Mouse (Mus musculus) thymus, adult 2 months (tissue): ENCODE results near the gene Usp12. TPM values are rescaled to one million over a fixed set of nuclear protein-coding genes. Genes with fewer than 3 reads are reported as not detected.

Experiments used
- DNase-seq: peaks from one replicate; pipeline ENCODE4 v3.0.0; 2021
- H3K27ac ChIP-seq: fragments of 200-500 bp; 2 replicates; pipeline ENCODE4 v1.5.1; 2012; ENCODE audit warnings: low read length, control low read depth; ENCODE audit not compliant: control insufficient read depth, insufficient read depth
- H3K27me3 ChIP-seq: fragments of 200-500 bp; 2 replicates; pipeline ENCODE4 v1.6.1; 2012; ENCODE audit warnings: mild to moderate bottlenecking, low read length, moderate library complexity, mixed read lengths; ENCODE audit not compliant: control insufficient read depth, insufficient read depth
- H3K36me3 ChIP-seq: fragments of 200-500 bp; 2 replicates; pipeline ENCODE4 v1.6.1; 2012; ENCODE audit warnings: mild to moderate bottlenecking, low read length, moderate library complexity; ENCODE audit not compliant: control insufficient read depth, insufficient read depth
- H3K4me1 ChIP-seq: fragments of 200-500 bp; replicated peaks from 2 replicates; pipeline ENCODE4 v1.6.1; 2012; ENCODE audit warnings: low read length; ENCODE audit not compliant: control insufficient read depth, insufficient read depth
- H3K4me3 ChIP-seq: fragments of 200-500 bp; 2 replicates; pipeline ENCODE4 v1.5.1; 2012; ENCODE audit warnings: mild to moderate bottlenecking, low read length, control low read depth, moderate library complexity; ENCODE audit not compliant: control insufficient read depth, insufficient read depth
- CTCF ChIP-seq: fragments of 200-500 bp; IDR thresholded peaks from 2 replicates; pipeline ENCODE4 v1.5.1; 2012; ENCODE audit warnings: mild to moderate bottlenecking, control low read depth, low read length, moderate library complexity, borderline replicate concordance; ENCODE audit not compliant: control insufficient read depth, poor library complexity, insufficient read depth; ENCODE audit errors: extremely low read depth
- POLR2A ChIP-seq: fragments of 200-500 bp; IDR thresholded peaks from 2 replicates; pipeline ENCODE4 v1.6.1; 2012; ENCODE audit warnings: mild to moderate bottlenecking, low read length, control low read depth, moderate library complexity; ENCODE audit not compliant: control insufficient read depth, poor library complexity, insufficient read depth; ENCODE audit errors: extremely low read depth
- WGBS: fragments of 180-500 bp; shearing (Covaris S2); methylation state at CpG from one replicate; pipeline ENCODE4 v1.1.7; 2018; 5-methylcytosine and 5-hydroxymethylcytosine counted together
- polyA plus RNA-seq: library from polyadenylated mRNA; depleted of rRNA; stranded (reverse); fragments of >200 nt; gene quantifications from 2 replicates; pipeline ENCODE4 v1.2.3, GENCODE M21; 2012

The Usp12 gene
- polyA plus RNA-seq, 1 experiment: 13.1 TPM

GRCm38 (mm10) chr5:146705815-146706408 is 88.9 kb downstream of the Usp12 start:
- Histone ChIP-seq H3K27me3 (no peaks in the 10 kb centered on the region), H3K4me3 (no peak overlapping the region), H3K27ac (no peak overlapping the region), H3K36me3 (no peaks in the 10 kb centered on the region), H3K4me1 (0 out of 2 replicates have a peak, but pooled peaks cover 4% of the 10 kb centered on the region)
- DNase-seq: peak; percentile 84
- WGBS: 18% methylated on average over 12 of the region's 12 CpGs
- TF ChIP-seq POLR2A: no peak
- TF ChIP-seq CTCF: peak; percentile 13; the same call in 1 of the 2 replicates

DNA sequence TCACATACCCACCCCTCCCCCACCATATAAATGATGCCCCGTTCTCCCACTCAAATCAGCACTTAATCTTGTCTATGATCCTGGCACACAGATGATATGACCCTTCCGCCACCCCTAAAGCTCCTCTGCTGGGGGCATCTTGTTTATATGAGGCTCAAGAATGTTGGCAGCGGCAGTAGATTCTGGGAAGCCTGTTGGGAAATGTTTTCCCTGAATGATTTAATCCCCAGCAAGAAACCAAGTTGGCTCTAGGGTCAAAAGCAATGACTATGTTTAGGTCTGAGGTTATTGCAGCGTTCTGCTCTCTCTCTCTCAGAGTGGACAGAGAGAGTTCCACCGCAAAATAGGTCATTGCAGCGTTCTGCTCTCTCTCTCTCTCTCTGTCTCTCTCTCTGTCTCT is 89.4 kb downstream of the Usp12 start:
- WGBS: 90% methylated on average over 6 of the region's 6 CpGs

GRCm38 (mm10) chr5:146704241-146704640 is 90.6 kb downstream of the Usp12 start:
- H3K27ac ChIP-seq: no peak overlapping the region
- no peaks in the 10 kb centered on the region for H3K36me3 ChIP-seq
- no peak overlapping the region for H3K4me3 ChIP-seq
- 98% methylated on average over 4 of the region's 4 CpGs for WGBS
- no peak for DNase-seq
- 0 out of 2 replicates have a peak, but pooled peaks cover 4% of the 10 kb centered on the region for H3K4me1 ChIP-seq
- no peaks in the 10 kb centered on the region for H3K27me3 ChIP-seq
- no peak for TF ChIP-seq CTCF
- TF ChIP-seq POLR2A: no peak

More for the DNA sequence above, 89.4 kb downstream of the Usp12 start:
- Histone ChIP-seq H3K36me3 (no peaks in the 10 kb centered on the region), H3K4me3 (no peak overlapping the region), H3K4me1 (0 out of 2 replicates have a peak, but pooled peaks cover 4% of the 10 kb centered on the region), H3K27ac (no peak overlapping the region), H3K27me3 (no peaks in the 10 kb centered on the region)
- TF ChIP-seq POLR2A (no peak), CTCF (no peak)
- DNase-seq: no peak

DNA sequence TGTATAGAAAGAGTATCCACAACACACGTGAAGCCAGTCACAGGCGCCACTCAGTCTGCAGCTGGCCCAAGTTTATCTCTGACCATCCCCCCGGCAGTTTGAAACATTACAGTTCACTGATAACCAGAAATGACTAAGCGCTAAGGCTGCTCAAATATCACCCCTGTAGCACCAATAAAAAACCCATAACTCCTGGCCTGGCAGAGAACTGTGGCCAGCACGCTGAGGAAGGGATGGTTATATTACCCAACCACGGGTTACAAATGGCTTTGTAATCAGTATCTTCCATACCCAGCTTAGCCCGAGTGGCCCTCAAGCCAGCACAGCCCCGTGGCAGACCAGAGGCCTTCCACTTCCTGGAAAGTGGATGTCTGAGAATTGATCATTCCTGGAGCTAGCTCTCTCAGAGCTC is 91.1 kb downstream of the Usp12 start:
- 9% methylated on average over 8 of the region's 8 CpGs for WGBS
- no peak for TF ChIP-seq POLR2A
- no peak for TF ChIP-seq CTCF
- no peak for DNase-seq
- Histone ChIP-seq H3K27ac (no peak overlapping the region), H3K4me1 (0 out of 2 replicates have a peak, but pooled peaks cover 4% of the 10 kb centered on the region), H3K36me3 (no peaks in the 10 kb centered on the region), H3K27me3 (no peaks in the 10 kb centered on the region), H3K4me3 (no peak overlapping the region)

DNA sequence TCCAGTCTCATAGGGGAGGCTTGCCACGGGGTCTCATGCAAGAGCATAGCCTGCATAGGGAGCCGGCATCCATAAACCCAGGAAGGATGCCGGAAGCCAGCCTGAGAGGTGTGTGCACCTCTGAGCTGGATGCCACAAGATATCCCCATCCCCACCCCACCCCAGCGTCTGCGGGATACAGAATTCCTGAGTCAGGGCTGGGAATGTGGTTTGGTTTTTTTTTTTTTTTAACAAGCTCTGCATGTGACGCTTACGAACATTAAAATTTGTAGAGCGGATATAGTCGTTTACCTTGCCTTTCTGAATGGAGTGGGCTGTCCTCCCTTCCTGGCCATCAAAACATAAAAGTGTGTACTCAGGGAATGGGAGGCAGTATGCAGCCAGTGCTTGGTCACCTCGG is 94.7 kb downstream of the Usp12 start:
- Histone ChIP-seq H3K4me1 (no peaks in the 10 kb centered on the region), H3K36me3 (no peaks in the 10 kb centered on the region), H3K27me3 (no peaks in the 10 kb centered on the region), H3K27ac (no peak overlapping the region), H3K4me3 (no peak overlapping the region)
- 88% methylated on average over 10 of the region's 10 CpGs for WGBS
- no peak for DNase-seq
- no peak for TF ChIP-seq CTCF
- no peak for TF ChIP-seq POLR2A

DNA sequence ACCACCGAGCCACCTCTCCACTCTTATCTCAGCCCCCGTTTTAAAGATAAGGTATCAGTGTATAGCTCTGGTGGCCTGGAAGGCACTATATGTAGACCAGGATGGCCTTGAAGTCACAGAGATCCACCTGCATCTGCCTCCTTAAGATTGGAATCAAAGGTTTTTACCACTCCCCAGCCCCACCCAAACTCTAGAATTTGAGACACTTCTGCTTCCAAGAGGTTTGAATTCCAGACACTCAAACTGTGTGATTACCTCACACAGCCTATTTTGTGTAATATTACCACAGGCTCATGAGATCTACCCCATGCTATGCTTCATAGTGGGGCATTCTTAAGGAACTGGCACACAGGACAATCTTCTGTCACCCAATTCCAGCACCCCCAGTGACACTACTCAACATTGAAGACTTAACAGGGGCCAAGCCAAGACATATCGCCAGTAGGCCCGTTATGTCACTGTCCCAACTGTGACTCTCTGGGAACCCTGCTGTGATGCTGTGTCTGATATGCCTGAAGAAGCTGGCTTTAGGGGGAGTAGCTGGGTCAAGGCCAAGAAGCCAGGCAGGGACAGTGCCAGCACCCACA is 95.3 kb downstream of the Usp12 start:
- 91% methylated on average over 4 of the region's 4 CpGs for WGBS
- H3K27me3 ChIP-seq: no peaks in the 10 kb centered on the region
- TF ChIP-seq POLR2A (no peak), CTCF (no peak)
- DNase-seq: no peak
- no peak overlapping the region for H3K4me3 ChIP-seq
- H3K36me3 ChIP-seq: no peaks in the 10 kb centered on the region
- H3K27ac ChIP-seq: no peak overlapping the region
- no peaks in the 10 kb centered on the region for H3K4me1 ChIP-seq

GRCm38 (mm10) chr5:146695543-146695942 is 99.3 kb downstream of the Usp12 start:
- 89% methylated on average over 5 of the region's 5 CpGs for WGBS
- H3K4me1 ChIP-seq: no peaks in the 10 kb centered on the region
- no peak for DNase-seq
- H3K4me3 ChIP-seq: no peak overlapping the region
- H3K36me3 ChIP-seq: no peaks in the 10 kb centered on the region
- no peak for TF ChIP-seq POLR2A
- no peak for TF ChIP-seq CTCF
- no peak overlapping the region for H3K27ac ChIP-seq
- no peaks in the 10 kb centered on the region for H3K27me3 ChIP-seq
